Mouse (Mus musculus) kidney, embryonic 15.5 days (tissue): Measurements from ENCODE around the gene Nr4a1. TPM values are rescaled to one million over a fixed set of nuclear protein-coding genes. Genes with fewer than 3 reads are reported as not detected.

Source experiments
- ATAC-seq: fragments of 200-750 bp; cut with Nextera tagmentation; replicated peaks from 2 replicates; pipeline ENCODE4 v1.8.0; 2017; ENCODE audit warnings: moderate TSS enrichment; ENCODE audit not compliant: low FRiP score
- H3K27ac ChIP-seq: fragments of 300-500 bp; sonication (generic); 2 replicates; pipeline ENCODE4 v1.5.1; 2015; ENCODE audit warnings: mild to moderate bottlenecking, inconsistent platforms
- H3K27me3 ChIP-seq: fragments of 300-500 bp; sonication (generic); 2 replicates; pipeline ENCODE4 v1.6.1; 2015; ENCODE audit warnings: inconsistent platforms
- H3K36me3 ChIP-seq: fragments of 300-500 bp; sonication (generic); 2 replicates; pipeline ENCODE4 v1.6.1; 2015; ENCODE audit warnings: inconsistent platforms
- H3K4me1 ChIP-seq: fragments of 300-500 bp; sonication (generic); 2 replicates; pipeline ENCODE4 v1.6.1; 2015; ENCODE audit warnings: inconsistent platforms
- H3K4me2 ChIP-seq: fragments of 300-500 bp; sonication (generic); 2 replicates; pipeline ENCODE4 v1.6.1; 2015; ENCODE audit warnings: moderate library complexity, mild to moderate bottlenecking, inconsistent platforms
- H3K4me3 ChIP-seq: fragments of 300-500 bp; sonication (generic); replicated peaks from 2 replicates; pipeline ENCODE4 v1.5.1; 2015; ENCODE audit warnings: mild to moderate bottlenecking, inconsistent platforms
- H3K9ac ChIP-seq: fragments of 300-500 bp; sonication (generic); 2 replicates; pipeline ENCODE4 v1.6.1; 2015; ENCODE audit warnings: mild to moderate bottlenecking, inconsistent platforms
- H3K9me3 ChIP-seq: fragments of 300-500 bp; sonication (generic); replicated peaks from 2 replicates; pipeline ENCODE4 v1.6.1; 2016; ENCODE audit warnings: inconsistent platforms
- WGBS: fragments of 180-500 bp; shearing (Covaris S2); methylation state at CpG from one replicate; pipeline ENCODE4 v1.1.7; 2015; ENCODE audit warnings: mixed read lengths; 5-methylcytosine and 5-hydroxymethylcytosine counted together
- polyA plus RNA-seq: library from polyadenylated mRNA; unstranded; fragments of >200 nt; fragmentation: Nextera tagmentation; extraction: Ambion mirVana; gene quantifications from 2 replicates; pipeline ENCODE4 v1.2.1, GENCODE M21; 2015

Nr4a1 gene
- polyA plus RNA-seq, 1 experiment from 2014 or later = 10.0 TPM

- no peak overlapping the region for H3K9ac ChIP-seq
- no peaks in the 10 kb centered on the region for H3K36me3 ChIP-seq
- H3K4me3 ChIP-seq = no peak overlapping the region
- peaks cover 53% of the 10 kb centered on the region for H3K4me1 ChIP-seq
- no peak overlapping the region for H3K4me2 ChIP-seq
- no peak for ATAC-seq
- peak overlapping the region; percentile 81 for H3K27ac ChIP-seq
- 76% methylated on average over 6 of the region's 6 CpGs for WGBS
- no peaks in the 10 kb centered on the region for H3K27me3 ChIP-seq
- H3K9me3 ChIP-seq = no peaks in the 10 kb centered on the region
Observed at GRCm38 (mm10) chr15:101320010-101320617, 66.0 kb downstream of the Nr4a1 start.

DNA sequence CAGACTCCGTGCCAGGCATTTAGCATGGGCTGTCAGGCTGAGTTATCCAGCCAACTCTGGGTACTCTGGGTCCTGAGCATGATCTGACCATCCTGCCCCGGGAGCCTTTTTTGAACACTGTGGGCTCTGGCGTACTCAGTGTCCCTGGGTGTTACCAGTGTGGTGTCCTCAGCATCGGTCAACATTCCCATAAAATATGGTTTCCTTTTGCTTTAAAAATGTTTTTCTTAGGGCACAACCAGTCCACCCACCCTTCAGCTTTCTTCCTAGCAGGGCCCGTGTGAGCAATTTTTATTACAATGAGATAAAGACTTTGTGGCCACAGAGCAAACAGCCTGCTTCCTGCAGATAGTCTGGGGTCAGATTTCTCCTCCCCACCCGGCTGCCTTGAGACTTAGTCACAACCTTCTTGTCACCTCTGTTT, 66.6 kb downstream of the Nr4a1 start:
- Histone ChIP-seq H3K9me3 (no peaks in the 10 kb centered on the region), H3K4me1 (peaks cover 51% of the 10 kb centered on the region), H3K27ac (peak overlapping the region; percentile 81), H3K4me3 (no peak overlapping the region), H3K27me3 (no peaks in the 10 kb centered on the region), H3K4me2 (no peak overlapping the region), H3K36me3 (no peaks in the 10 kb centered on the region), H3K9ac (no peak overlapping the region)
- no peak for ATAC-seq
- WGBS = 23% methylated on average over 6 of the region's 6 CpGs

DNA sequence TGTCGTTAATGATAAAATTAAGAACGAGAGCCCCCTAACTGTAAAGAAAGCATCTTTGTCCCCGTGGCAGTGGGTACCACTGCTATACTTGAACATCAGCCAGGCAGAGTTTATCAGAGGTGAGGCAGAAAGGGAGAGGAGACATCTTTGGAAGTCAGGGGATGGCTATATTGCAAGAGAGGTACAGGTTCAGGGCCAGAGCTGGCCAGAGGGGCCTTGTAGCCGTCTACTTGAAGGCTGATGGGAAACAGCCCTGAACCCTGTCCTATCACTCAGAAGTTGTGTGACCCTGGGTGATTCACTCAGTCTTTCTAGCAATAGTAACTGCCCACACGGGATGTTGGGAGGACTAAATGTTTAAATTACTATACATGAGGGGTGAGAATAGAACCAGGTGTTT, 67.1 kb downstream of the Nr4a1 start:
- 45% methylated on average over 5 of the region's 5 CpGs for WGBS
- peak overlapping the region; percentile 49 for H3K27ac ChIP-seq
- no peaks in the 10 kb centered on the region for H3K9me3 ChIP-seq
- no peaks in the 10 kb centered on the region for H3K36me3 ChIP-seq
- no peaks in the 10 kb centered on the region for H3K27me3 ChIP-seq
- ATAC-seq = no peak
- H3K4me2 ChIP-seq = no peak overlapping the region
- H3K4me3 ChIP-seq = no peak overlapping the region
- no peak overlapping the region for H3K9ac ChIP-seq
- peaks cover 47% of the 10 kb centered on the region for H3K4me1 ChIP-seq

GRCm38 (mm10) chr15:101322106-101322505, 68.0 kb downstream of the Nr4a1 start:
- Histone ChIP-seq H3K27me3 (no peaks in the 10 kb centered on the region), H3K36me3 (no peaks in the 10 kb centered on the region), H3K4me3 (no peak overlapping the region), H3K9me3 (no peaks in the 10 kb centered on the region), H3K27ac (no peak overlapping the region), H3K9ac (no peak overlapping the region), H3K4me1 (peaks cover 43% of the 10 kb centered on the region), H3K4me2 (no peak overlapping the region)
- 74% methylated on average over 5 of the region's 5 CpGs for WGBS
- no peak for ATAC-seq

GRCm38 (mm10) chr15:101322640-101323039, 68.6 kb downstream of the Nr4a1 start:
- no peak for ATAC-seq
- Histone ChIP-seq H3K4me2 (no peak overlapping the region), H3K27ac (no peak overlapping the region), H3K36me3 (no peaks in the 10 kb centered on the region), H3K4me1 (peaks cover 47% of the 10 kb centered on the region), H3K9me3 (no peaks in the 10 kb centered on the region), H3K4me3 (no peak overlapping the region), H3K27me3 (no peaks in the 10 kb centered on the region), H3K9ac (no peak overlapping the region)
- 91% methylated on average over 7 of the region's 7 CpGs for WGBS

DNA sequence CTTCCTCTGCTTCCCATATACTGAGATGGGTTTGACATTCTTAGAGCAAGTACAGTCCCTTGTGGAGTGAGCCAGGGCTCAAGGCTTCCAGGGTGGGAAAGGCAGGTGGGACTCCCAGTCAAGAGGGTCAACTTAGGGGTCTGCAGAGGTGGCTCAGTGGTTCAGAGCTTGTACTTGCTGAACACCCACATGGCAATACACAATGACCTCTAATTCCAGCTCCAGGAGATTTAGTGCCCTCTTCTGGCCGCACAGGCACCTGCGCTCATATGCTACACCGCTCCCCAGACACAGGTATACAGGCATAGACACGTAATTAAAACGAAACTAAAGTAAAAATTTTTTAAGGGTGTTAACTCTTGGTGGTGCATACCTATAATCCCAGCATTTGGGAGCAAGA, 69.4 kb downstream of the Nr4a1 start:
- no peak for ATAC-seq
- Histone ChIP-seq H3K27me3 (no peaks in the 10 kb centered on the region), H3K9me3 (no peaks in the 10 kb centered on the region)

More for the DNA sequence above, 69.4 kb downstream of the Nr4a1 start:
- H3K27ac ChIP-seq = no peak overlapping the region
- WGBS = 95% methylated on average over 5 of the region's 5 CpGs
- no peaks in the 10 kb centered on the region for H3K36me3 ChIP-seq
- H3K4me2 ChIP-seq = no peak overlapping the region
- H3K4me1 ChIP-seq = peaks cover 43% of the 10 kb centered on the region
- H3K4me3 ChIP-seq = no peak overlapping the region
- H3K9ac ChIP-seq = no peak overlapping the region

Other genes with a start within 250 kb of the Nr4a1 start
- gene Gm47841, start 206.9 kb upstream of the Nr4a1 start, polyA plus RNA-seq = not detected in 2 replicates
- gene Fignl2, start 175.7 kb upstream of the Nr4a1 start, polyA plus RNA-seq = 0.22 and 0.44 TPM in 2 replicates
- not detected in 2 replicates for gene Ankrd33, start 138.5 kb upstream of the Nr4a1 start, polyA plus RNA-seq
- 17.2 and 18.4 TPM in 2 replicates for gene Acvrl1, start 125.7 kb upstream of the Nr4a1 start, polyA plus RNA-seq
- 6.2 and 6.4 TPM in 2 replicates for gene Acvr1b, start 80.2 kb upstream of the Nr4a1 start, polyA plus RNA-seq
- 4.7 TPM in 2 replicates for gene Grasp, start 30.1 kb upstream of the Nr4a1 start, polyA plus RNA-seq
- 75.0 and 80.1 TPM in 2 replicates for gene Atg101, start 30.0 kb downstream of the Nr4a1 start, polyA plus RNA-seq
- gene 6030408B16Rik, start 38.9 kb downstream of the Nr4a1 start, polyA plus RNA-seq = 18.1 and 19.9 TPM in 2 replicates
- gene Krt80, start 115.9 kb downstream of the Nr4a1 start, polyA plus RNA-seq = 1.6 and 2.3 TPM in 2 replicates
- 69.4 and 73.4 TPM in 2 replicates for gene Krt7, start 156.8 kb downstream of the Nr4a1 start, polyA plus RNA-seq
- gene Krt87, start 184.5 kb downstream of the Nr4a1 start, polyA plus RNA-seq = not detected in 2 replicates
- gene Krt88, start 193.5 kb downstream of the Nr4a1 start, polyA plus RNA-seq = 0.17 and 0.18 TPM in 2 replicates
- gene Krt81, start 209.5 kb downstream of the Nr4a1 start, polyA plus RNA-seq = not detected in 2 replicates
- gene Krt86, start 219.2 kb downstream of the Nr4a1 start, polyA plus RNA-seq = not detected in 2 replicates
- not detected in 2 replicates for gene Krt83, start 237.2 kb downstream of the Nr4a1 start, polyA plus RNA-seq